Mouse (Mus musculus): ENCODE results near the gene Stra6. TPM values are rescaled to one million over a fixed set of nuclear protein-coding genes. Genes with fewer than 3 reads are reported as not detected.

The Stra6 gene
- polyA plus RNA-seq, 2 experiments: 13.1 to 22.0 TPM

DNA sequence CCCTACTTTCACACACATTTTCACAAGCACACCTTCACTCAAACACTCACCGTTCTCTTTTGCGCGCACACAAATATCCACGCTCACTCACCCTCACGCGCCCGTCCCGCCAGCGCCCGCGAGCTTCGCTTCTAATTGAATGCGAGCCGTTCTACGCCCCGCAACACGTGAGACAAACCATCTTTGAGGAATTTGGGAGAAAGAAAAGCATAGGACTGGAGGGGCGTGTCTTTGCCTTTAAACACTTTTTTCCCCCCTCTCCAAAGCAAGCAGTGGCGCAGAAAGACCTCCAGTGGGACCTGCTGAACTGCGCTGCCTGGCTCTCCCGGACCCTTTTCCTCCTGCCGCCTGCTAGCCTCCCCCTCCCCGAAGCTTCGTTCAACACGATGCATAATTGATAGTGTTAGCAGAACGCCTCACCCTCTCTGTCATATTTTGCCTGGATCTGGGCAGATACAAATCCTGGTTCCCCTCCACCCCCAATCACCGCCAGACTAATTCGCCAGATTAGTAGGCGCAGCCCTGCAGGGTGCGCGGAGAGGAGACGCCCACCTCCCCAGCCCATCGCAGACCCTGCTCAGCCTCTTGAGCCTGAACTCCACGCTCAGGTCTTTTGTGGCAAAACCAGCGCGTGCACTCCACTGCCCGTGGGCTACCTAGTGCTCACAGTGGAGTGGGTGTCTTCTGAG, 138.4 kb downstream of the Stra6 start:
- TF ChIP-seq POLR2A (IDR thresholded peaks at IDR 0.05; ENCODE audit: borderline replicate concordance, extremely low read depth, insufficient read depth, insufficient read length): no peak
- H3K4me3 ChIP-seq (replicated peaks; ENCODE audit: low read length): peak overlapping the region; percentile 23
- ATAC-seq (ENCODE audit: low FRiP score, low read depth) (no peak), DNase-seq (ENCODE audit: low spot score) (no peak)
- H3K4me1 ChIP-seq (ENCODE audit: control insufficient read depth, insufficient read depth, low read length): peaks cover 43% of the 10 kb centered on the region
- peaks cover 70% of the 10 kb centered on the region for H3K27me3 ChIP-seq (ENCODE audit: control insufficient read depth, insufficient read depth, low read length)
- H3K9ac ChIP-seq (ENCODE audit: low read depth, low read length, severe bottlenecking): no peak overlapping the region
- WGBS: 1% methylated on average over 37 of the region's 37 CpGs
- no peaks in the 10 kb centered on the region for H3K9me3 ChIP-seq (ENCODE audit: control insufficient read depth, low read length)
- H3K27ac ChIP-seq (replicated peaks; ENCODE audit: low read depth, low read length): no peak overlapping the region
- no peaks in the 10 kb centered on the region for H3K36me3 ChIP-seq (ENCODE audit: control insufficient read depth, insufficient read depth, low read length)
- H3K4me2 ChIP-seq (replicated peaks; ENCODE audit: low read depth, low read length, severe bottlenecking): peak overlapping the region; percentile 42

DNA sequence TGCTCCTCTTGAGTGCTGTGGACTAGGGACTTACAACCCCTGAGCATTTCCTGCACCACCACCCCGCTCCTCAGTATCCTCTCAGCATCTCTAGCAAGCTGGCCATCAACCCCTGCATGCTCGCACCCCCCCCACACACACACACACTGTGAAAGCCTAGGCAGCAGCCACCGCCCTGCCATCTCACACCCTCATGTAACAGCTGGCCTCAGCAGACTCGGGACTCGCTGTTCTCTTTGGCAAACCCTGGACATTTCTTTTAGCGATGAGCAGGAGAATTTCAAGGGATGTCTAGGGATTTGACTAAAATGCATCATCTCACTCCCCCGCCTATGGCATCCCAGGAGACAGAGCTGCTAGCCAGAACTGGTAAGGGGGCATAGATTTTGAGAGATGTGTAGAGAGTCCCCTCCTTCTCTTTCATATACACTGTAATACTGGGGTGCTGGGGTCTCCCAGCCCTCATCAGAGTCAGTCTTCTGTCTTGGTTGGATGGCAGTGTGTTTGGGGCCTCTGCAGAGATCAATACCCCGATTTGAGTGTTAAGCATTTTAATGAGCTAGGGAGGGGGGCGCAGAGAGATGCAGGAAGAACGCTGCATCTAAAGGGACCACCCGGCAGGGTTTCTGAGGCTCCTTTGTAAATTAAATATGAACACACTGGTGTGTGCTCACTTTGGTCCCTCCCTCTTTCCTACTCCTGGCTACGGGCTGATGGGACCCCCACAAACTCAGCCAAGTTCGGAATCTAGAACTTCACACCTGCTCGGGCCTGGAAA, 139.3 kb downstream of the Stra6 start:
- Histone ChIP-seq H3K27ac (replicated peaks; ENCODE audit: low read depth, low read length) (no peak overlapping the region), H3K36me3 (ENCODE audit: control insufficient read depth, insufficient read depth, low read length) (no peaks in the 10 kb centered on the region), H3K9me3 (ENCODE audit: control insufficient read depth, low read length) (no peaks in the 10 kb centered on the region), H3K9ac (ENCODE audit: low read depth, low read length, severe bottlenecking) (no peak overlapping the region; the same call in 1 of the 2 replicates), H3K27me3 (ENCODE audit: control insufficient read depth, insufficient read depth, low read length) (peaks cover 61% of the 10 kb centered on the region), H3K4me3 (replicated peaks; ENCODE audit: low read length) (peak overlapping the region; percentile 37), H3K4me1 (ENCODE audit: control insufficient read depth, insufficient read depth, low read length) (peaks cover 37% of the 10 kb centered on the region), H3K4me2 (replicated peaks; ENCODE audit: low read depth, low read length, severe bottlenecking) (peak overlapping the region; percentile 48)
- ATAC-seq (ENCODE audit: low FRiP score, low read depth): no peak
- WGBS: 6% methylated on average over 14 of the region's 14 CpGs
- DNase-seq (ENCODE audit: low spot score): no peak
- no peak for TF ChIP-seq POLR2A (IDR thresholded peaks at IDR 0.05; ENCODE audit: borderline replicate concordance, extremely low read depth, insufficient read depth, insufficient read length)

Other genes starting within 250 kb of the Stra6 start
- 6.6 and 8.9 TPM in 2 replicates for gene Arid3b, start 227.0 kb upstream of the Stra6 start, polyA plus RNA-seq (2012; rRNA removed)
- 2.9 and 6.3 TPM in 2 replicates for gene Arid3b, start 227.0 kb upstream of the Stra6 start, polyA plus RNA-seq (2014; fragmentation: Nextera tagmentation; extraction: Ambion mirVana)
- 76.7 and 112 TPM in 2 replicates for gene Ubl7, start 152.8 kb upstream of the Stra6 start, polyA plus RNA-seq (2012; rRNA removed)
- 99.0 and 114 TPM in 2 replicates for gene Ubl7, start 152.8 kb upstream of the Stra6 start, polyA plus RNA-seq (2014; fragmentation: Nextera tagmentation; extraction: Ambion mirVana)
- gene Sema7a, start 123.7 kb upstream of the Stra6 start, polyA plus RNA-seq (2012; rRNA removed): 7.4 and 9.4 TPM in 2 replicates
- 0.57 and 1.1 TPM in 2 replicates for gene Sema7a, start 123.7 kb upstream of the Stra6 start, polyA plus RNA-seq (2014; fragmentation: Nextera tagmentation; extraction: Ambion mirVana)
- 3.3 and 3.5 TPM in 2 replicates for gene Cyp11a1, start 57.4 kb upstream of the Stra6 start, polyA plus RNA-seq (2012; rRNA removed)
- gene Cyp11a1, start 57.4 kb upstream of the Stra6 start, polyA plus RNA-seq (2014; fragmentation: Nextera tagmentation; extraction: Ambion mirVana): 4.5 and 5.7 TPM in 2 replicates
- 0.11 and 0.24 TPM in 2 replicates for gene Ccdc33, start 55.0 kb downstream of the Stra6 start, polyA plus RNA-seq (2012; rRNA removed)
- 0.44 TPM in 1 of 2 replicates, not detected in the other for gene Ccdc33, start 55.0 kb downstream of the Stra6 start, polyA plus RNA-seq (2014; fragmentation: Nextera tagmentation; extraction: Ambion mirVana)
- 493 and 711 TPM in 2 replicates for gene Islr, start 140.5 kb downstream of the Stra6 start, polyA plus RNA-seq (2012; rRNA removed)
- 143 and 153 TPM in 2 replicates for gene Islr, start 140.5 kb downstream of the Stra6 start, polyA plus RNA-seq (2014; fragmentation: Nextera tagmentation; extraction: Ambion mirVana)
- 12.2 and 24.8 TPM in 2 replicates for gene Islr2, start 140.5 kb downstream of the Stra6 start, polyA plus RNA-seq (2012; rRNA removed)
- gene Islr2, start 140.5 kb downstream of the Stra6 start, polyA plus RNA-seq (2014; fragmentation: Nextera tagmentation; extraction: Ambion mirVana): 1.7 and 2.7 TPM in 2 replicates
- gene Pml, start 186.0 kb downstream of the Stra6 start, polyA plus RNA-seq (2012; rRNA removed): 22.4 and 24.8 TPM in 2 replicates
- 15.4 and 18.4 TPM in 2 replicates for gene Pml, start 186.0 kb downstream of the Stra6 start, polyA plus RNA-seq (2014; fragmentation: Nextera tagmentation; extraction: Ambion mirVana)
- 47.2 and 57.5 TPM in 2 replicates for gene Stoml1, start 189.4 kb downstream of the Stra6 start, polyA plus RNA-seq (2012; rRNA removed)
- gene Stoml1, start 189.4 kb downstream of the Stra6 start, polyA plus RNA-seq (2014; fragmentation: Nextera tagmentation; extraction: Ambion mirVana): 28.7 and 30.4 TPM in 2 replicates
- 86.6 and 125 TPM in 2 replicates for gene Loxl1, start 249.4 kb downstream of the Stra6 start, polyA plus RNA-seq (2012; rRNA removed)
- gene Loxl1, start 249.4 kb downstream of the Stra6 start, polyA plus RNA-seq (2014; fragmentation: Nextera tagmentation; extraction: Ambion mirVana): 80.7 and 88.4 TPM in 2 replicates

Data from limb, embryonic 14.5 days (tissue).